Mouse (Mus musculus) mouse embryonic stem cell (cell line): ENCODE measurements at regions not wholly inside any gene's neighbourhood (a gene's known extent, or its start where the extent isn't known, plus 50 kb on each side); places are given as distances from the start of the nearest gene placed in this dataset.

Source experiments
- in situ Hi-C, 2 experiments: fragments of 300-500 bp; cut with MboI; formaldehyde crosslinking; loops; 1 replicate in 1 of 2; 3 replicates in 1 of 2; pipeline ENCODE4 v1.14.3; 2019 to 2020; ENCODE audit warnings: low sequenced_read_pairs in 2 of 2, low pct_unique_long_range_greater_than_20kb in 1 of 2, mixed read lengths in 1 of 2; ENCODE audit not compliant: unreplicated experiment in 1 of 2

DNA sequence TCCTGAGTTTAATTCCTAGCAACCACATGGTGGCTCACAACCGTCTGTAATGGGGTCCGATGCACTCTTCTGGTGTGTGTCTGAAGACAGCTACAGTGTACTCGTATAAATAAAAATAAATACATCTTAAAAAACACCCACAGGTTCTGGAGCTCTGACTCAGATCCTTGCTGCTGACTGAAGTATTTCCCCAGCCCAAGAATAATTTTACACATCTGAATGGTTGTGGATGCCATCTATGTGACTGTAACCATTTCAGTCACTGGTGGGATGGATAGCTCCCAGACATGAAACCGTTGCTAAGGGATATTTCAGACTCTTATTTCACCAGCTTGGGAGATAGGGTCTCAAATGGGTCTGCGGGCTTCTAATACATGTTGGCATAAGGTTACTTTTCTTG lies 131.6 kb downstream of the Slc4a3 start:
- in situ Hi-C loops: no loop called here

DNA sequence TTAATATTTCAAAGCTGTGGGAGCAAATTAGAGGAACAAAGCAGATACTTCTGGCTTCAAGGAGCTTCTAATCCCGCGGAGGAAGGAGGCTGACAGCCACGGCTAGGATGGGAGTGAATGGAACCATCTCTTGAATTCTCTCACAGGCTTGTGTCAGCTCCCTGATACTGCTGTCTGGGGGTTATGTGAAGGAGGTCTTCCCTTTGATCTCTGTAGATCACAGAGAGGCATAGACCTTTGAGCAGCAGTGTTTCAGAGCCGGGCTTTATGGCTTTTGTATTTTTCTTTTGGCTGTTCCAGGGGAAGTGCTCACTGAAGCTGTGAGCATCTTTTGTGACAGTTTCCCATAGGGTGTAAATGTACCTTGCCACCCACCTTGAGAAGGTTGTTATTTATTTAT lies 132.2 kb downstream of the Slc4a3 start:
- in situ Hi-C loops: no loop called here

DNA sequence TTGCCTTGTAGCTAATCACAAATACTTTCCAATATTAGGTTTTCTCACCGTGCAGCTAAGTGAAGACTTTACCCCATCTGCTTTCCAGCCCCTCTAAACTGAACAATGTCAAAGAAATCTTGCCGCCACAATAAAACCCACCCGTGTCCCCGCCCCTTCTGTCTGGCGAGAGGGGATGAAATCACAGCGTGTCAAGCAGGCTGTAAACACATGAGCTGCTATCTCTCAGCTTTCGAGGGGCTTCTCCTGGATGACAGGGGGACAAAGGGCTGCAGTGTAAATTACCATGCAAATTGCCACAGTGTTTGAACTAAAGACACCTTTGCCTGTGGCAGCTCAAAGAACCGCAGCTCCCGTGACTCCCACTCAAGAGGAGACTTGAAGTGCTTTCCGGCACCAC lies 134.3 kb downstream of the Slc4a3 start:
- in situ Hi-C loops: no loop called here

DNA sequence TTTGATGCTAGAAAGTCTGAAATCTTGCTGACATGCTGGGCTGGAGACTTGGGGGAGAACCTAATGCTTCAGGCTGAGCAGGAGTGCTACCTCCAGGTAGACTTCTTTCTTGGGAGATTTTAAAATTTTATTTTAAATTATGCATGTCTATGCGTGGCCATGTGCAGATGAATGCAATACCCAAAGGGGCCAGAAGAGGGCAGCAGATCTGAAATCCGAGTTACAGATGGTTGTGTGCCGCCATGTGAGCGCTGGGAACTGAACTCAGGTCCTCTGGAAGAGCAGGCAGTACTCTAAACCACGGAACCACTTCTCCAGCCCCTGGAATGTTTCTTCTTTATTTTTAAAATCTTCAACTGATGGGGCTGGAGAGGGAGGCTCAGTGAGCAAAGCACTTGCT lies 135.8 kb downstream of the Slc4a3 start:
- in situ Hi-C loops: no loop called here

DNA sequence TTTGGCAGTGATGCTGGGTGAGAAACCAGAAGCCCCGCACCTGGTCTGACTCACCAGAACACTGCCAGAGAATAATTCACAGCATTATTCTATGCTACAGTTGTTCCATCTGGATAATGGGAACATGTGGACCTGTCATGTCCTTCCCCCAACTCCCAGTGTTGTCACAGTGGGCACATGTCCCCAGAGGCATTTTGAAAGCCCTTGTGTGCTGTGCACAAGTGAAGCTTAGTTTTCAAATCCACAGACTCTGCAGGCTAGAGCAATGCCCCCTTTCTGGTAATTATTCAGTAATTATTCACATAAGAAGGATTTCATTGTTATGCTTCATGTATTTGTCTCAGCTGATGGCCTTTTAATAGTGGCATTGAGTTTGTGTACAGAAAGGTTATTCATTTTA lies 146.7 kb downstream of the Slc4a3 start:
- in situ Hi-C loops: no loop called here

DNA sequence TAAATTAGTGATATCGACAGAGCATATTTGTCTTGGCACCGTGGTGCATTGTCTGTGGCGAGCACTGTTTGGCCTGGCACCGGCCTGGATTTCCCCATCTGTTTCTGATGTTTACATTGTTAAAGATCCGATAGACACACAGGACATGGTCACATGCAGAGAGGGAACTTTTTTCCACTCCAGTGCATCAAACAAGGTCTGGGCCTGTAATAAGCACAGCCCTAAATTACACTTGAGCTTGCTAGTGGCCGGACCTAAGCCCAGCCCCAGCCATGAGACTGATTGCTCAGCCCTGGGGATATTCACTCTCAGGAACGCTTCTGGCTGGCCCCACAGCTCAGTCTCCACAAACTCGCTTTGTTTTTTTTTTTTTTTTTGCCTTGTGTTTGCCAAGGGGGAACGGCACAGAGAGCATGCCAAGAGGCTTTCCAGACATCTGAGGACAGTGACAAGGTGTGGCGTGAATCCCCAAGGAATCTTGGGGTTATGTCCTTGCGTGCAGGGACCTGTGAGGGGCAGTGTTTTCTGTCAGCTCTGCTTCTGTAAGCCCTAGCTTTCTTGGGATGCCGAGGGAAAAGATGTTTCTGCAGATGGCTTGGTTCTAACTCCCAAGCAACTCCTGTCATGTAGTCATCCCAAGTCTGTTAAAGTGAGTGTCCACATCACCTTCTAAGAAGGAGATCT lies 147.3 kb downstream of the Slc4a3 start:
- in situ Hi-C loops: no loop called here

DNA sequence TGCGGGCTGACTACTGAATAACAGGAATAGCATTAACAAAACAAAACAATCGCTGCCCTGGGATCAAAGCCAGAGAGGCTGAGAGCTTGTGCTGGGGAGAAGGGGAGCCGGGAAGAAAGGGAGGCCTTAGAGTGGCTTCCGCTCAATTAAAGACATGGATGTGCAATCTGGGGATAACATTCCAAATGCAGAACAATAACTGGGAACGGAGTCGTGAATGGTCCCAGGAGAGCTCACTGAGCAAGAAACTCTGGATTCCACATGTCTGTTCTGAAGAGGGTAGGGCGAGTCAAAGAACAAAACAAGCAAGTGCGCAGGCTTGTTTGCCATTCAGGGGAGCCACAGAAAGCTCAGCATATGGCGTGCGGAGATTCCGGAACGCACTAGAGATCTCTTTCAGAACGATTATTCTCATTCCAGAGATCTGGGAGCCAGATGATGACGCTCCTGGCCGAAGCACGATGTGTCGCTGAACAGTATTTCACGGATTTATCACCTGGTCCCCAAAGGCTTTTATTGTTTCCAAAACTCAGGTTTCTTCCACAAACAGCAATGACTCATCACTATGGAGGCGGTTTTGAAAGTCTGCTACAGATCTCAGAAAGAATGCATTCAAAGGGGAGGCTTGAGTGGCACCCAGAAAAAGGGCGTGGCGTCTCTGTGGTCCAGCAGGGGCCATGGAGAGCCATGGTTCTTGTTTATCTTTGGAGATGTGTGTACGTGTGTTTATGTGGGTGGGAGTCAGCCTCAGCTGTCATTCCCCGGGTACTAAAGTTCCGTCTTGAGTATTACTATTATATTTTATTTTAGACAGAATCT lies 159.0 kb downstream of the Slc4a3 start:
- in situ Hi-C loops: no loop called here

DNA sequence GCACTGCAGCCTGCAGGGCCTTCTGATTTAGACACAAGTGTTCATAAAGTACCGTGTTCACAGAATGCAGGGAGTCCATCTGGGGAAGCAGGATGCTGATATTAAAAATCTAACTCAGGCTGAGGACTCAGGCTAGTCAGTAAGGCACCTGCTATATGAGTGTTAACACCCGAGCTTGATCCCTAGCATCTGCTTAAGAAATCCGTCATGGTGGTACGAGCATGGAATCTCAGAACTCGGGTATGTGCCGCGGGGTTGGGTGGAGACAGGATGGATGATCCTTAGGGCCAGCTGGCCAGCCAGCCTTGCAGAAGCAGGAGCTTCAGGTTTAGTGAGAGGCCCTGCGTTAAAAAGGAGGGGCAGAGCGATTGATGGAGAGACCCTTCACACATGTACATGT lies 160.1 kb downstream of the Slc4a3 start:
- in situ Hi-C loops: no loop called here

DNA sequence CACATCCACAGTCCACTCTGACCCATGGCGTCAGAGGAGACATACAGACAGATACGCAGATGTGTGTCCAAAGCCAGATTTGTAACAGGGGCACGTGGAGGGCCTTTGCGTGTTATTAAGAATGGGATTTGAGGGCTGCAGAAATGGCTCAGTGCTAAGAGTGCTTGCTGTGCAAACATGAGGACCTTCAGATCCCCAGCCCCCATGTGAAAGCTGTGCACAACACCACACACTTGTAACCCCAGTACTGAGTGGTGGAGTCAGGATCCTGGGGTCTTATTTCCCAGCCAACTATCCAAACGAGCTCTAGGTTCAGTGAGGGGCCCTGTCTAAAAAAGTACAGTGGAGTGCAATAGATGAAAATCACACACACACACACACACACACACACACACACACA lies 177.4 kb downstream of the Slc4a3 start:
- in situ Hi-C loops: no loop called here

DNA sequence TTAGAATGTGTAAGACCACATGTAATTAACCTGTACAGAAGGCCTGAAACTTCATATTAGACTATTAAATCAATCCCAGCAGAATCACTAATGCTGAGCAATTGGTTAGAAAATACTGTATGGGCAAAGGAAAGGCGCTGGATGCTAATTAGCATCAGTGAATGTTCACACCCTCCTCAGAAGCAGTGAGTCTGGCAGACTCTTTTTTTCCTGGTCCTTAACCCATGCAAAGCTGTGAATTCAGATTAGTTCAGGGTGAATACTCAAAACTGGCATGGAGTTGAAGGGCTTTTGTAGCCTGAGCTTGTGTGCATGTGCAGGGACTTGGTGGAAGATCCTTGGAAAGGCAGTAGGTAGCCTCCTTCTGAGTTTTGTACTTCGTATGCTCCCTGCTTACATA lies 179.3 kb downstream of the Slc4a3 start:
- in situ Hi-C loops: no loop called here

DNA sequence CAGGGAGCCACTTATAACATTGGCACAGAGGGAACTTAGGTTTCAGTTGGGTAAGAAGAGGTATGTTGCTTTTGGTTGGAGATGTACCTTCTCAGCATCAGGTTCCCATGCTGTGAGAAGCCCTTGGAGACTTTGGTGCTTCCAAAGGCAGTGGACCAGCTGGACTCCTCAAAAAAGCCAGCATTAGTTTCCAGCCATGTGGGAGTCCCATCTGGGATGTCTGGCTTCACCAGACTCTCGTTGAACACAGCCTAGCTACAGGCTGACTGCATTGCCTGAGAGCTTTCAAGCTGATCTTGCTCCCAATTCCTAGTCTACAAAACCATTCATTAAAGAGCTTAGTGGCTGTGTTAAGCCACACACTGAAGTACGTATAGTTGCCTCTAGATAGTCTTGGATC lies 182.8 kb downstream of the Slc4a3 start:
- in situ Hi-C loops: no loop called here

DNA sequence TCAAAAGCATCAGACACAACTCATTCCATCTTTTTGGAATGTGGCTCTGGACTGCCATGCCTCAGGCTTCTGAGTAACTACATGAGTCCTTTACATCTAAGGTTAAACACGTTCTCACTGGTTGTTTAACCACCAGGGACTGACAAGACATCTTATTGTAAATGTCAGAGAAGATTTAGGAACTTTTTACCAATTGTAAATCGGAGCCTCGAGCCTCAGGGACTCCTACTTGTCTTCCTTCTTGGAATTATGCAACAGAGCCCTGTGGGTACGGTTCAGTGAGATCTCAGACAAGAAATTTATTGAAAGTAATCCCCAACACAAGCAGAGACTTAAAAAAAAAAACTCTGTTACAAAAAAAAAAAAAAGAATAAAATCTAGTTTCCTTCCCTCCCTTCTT lies 187.7 kb downstream of the Slc4a3 start:
- in situ Hi-C loops: no loop called here

DNA sequence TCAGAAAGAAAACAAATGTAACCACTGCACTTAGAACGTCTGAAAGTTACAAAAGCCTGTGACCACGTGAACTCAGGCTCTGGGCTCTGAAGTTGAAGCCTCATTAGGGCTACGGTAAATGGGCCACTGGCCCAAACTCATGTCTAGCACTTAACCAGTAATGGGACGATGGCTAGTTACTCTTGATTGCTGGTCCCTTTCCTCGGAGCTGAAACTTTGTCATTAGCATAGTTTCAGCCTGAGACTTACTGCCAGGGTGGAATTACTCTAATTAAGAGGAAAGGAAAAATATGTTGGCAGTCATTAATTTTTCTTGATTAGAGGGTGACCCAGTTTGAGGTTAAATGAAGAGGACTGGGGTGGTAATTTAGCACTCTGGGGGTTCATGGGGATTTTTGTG lies 192.6 kb downstream of the Slc4a3 start:
- in situ Hi-C loops: no loop called here

DNA sequence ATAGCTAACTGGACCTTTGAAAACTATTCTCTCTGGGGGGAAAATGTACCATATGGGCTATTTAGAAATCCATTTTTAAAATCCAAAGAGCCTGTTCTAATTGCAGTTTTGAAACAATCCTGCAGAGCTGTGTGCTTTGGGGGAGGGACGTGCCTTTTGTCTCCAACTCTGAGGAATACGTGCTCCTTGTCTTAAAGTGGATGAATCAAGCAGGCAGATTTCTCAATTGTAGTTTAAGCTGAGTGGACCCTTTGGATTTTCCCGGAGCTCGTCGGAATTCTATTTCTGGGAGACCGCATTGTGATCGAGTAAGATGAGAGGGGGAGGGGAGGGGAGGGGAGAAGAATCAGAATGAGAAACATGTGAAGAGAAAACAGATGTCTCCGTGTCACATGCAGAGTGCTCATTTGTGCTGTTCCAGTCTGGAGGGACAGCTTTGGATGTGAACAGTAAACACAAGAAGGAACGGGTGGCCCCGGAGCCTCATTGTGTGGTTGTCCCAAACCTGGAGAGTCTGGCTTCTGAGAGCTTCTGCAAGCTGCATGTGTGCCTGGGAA lies 203.7 kb downstream of the Slc4a3 start:
- in situ Hi-C loops: no loop called here

DNA sequence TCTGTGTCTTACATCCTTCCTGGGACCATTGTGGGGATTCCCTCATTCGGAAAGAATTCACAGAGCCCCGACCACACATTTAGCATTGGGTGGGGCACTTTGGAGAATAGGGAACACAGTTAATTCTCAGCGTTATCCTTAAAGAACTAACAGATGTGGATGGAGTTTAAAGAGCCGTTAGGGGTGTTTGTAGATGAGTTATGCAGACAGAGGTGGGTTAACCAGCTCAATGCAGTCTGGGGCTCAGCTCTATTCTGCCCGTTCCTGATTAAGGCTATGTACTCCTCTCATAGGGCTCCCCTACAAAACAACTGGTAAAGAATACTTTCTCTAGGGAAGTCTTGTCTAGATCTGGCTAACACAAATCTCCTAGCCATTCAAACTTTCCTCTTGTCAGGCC lies 226.1 kb downstream of the Slc4a3 start:
- in situ Hi-C loops: no loop called here

DNA sequence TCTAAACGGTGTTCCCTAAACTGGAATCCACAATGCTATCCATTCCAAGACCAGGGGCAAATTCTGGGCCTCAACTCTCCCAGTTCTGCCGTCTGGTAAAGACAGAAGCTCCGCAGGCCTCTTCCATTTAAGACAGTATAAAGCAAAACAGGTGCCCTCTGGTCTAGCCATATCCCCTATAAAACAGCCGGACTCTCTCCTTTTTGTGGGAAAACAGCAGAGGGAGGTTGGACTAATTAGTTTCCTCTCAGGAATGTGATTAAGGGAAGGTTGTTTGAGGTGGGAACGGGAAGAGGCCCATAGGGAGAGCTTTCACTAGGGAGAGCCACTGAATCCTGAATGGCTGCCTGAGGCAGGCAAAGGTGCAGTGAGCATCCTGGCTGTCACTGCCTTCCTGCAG lies 226.9 kb downstream of the Slc4a3 start:
- in situ Hi-C loops: no loop called here

DNA sequence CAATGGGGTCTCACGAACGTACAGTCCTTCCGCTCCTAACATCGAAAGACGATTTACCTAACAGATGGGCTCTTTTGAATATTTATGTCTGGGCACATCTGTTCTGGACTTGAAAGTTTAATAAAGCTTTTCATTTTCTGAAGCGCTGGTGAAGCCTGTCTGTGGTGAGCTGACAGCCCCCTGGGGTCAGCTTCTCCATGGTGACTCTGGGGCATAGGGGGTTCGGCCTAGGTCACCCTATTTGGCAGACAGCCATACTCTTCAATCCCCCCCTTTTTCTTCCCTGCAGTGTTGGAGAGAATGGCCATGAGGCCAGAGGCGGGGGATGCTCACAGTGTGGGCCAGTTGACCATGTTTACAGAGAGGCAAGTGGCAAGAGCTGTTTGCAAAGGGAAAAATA lies 232.8 kb downstream of the Slc4a3 start:
- in situ Hi-C loops: no loop called here

DNA sequence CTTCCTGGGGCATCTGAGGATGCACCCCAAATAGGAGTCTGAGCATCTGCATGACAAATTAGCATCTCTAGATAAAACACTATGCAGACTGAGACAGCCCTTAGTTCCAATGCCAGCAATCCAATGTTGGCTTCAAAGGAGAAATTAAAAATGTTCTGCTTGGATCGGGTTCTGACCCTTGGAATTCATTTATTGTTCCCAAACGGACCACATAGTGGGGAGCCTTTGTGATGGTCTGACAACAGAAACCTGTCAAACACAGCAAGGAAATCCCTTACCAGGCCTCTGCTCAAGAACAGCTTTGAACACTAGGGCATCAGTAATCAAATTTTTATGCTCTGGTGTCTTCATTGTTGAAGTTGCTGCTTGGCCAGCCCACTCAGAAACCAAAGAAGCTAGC lies 237.1 kb downstream of the Slc4a3 start:
- in situ Hi-C loops: no loop called here

DNA sequence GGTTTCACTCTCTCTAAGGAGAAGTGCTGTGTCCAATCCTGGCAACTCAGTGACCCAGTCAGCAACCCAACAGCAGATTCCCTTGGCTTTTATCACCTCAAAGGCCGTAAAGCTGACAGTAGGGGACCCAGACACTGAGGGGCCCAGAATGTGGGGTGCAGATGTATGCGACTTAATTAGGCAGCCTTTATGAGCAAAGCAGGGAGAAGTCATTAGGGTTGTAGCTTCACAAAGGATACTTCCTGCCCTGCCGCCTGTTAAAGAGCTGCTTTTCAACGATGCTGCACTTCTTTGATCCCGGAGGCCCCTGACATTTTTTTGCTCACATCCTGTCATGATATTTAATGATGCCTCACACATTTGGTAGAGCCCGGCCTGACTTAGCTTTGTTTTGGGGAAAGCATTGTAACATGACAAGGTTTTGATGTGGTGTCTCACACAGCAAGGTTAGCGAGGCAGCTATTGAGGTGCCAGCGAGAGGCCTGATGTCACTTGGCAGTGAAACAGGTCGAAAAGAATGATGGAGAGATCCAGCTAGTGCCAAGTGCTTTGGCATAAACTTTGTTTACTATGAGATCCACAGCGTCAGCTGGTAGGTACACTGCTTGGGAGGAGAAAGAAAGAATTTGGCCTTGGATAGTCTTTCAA lies 240.2 kb downstream of the Slc4a3 start:
- in situ Hi-C loops: no loop called here
